Mouse (Mus musculus) erythroblast, embryonic 14.5 days (primary cell): Measurements from ENCODE around the gene Mc1r.

Experiments
- GATA1 ChIP-seq: IDR thresholded peaks from 2 replicates; pipeline ENCODE4 v1.6.1; 2012; ENCODE audit warnings: low read length, inconsistent platforms, mixed read lengths
- TAL1 ChIP-seq: IDR thresholded peaks from 3 replicates; pipeline ENCODE4 v1.6.1; 2012; ENCODE audit warnings: low read length, inconsistent platforms, mixed read lengths

GRCm38 (mm10) chr8:123411781-123412327, 4.9 kb downstream of the Mc1r start:
- TF ChIP-seq GATA1 = no peak
- TF ChIP-seq TAL1 = no peak
